Mouse (Mus musculus): ENCODE data around the gene Rnf103.
"Not testable (repeated sequence)": the region's sequence is repeated elsewhere in the genome, so short reads cannot be mapped to it uniquely, and the experiment has no call there.

Gene Rnf103

DNA sequence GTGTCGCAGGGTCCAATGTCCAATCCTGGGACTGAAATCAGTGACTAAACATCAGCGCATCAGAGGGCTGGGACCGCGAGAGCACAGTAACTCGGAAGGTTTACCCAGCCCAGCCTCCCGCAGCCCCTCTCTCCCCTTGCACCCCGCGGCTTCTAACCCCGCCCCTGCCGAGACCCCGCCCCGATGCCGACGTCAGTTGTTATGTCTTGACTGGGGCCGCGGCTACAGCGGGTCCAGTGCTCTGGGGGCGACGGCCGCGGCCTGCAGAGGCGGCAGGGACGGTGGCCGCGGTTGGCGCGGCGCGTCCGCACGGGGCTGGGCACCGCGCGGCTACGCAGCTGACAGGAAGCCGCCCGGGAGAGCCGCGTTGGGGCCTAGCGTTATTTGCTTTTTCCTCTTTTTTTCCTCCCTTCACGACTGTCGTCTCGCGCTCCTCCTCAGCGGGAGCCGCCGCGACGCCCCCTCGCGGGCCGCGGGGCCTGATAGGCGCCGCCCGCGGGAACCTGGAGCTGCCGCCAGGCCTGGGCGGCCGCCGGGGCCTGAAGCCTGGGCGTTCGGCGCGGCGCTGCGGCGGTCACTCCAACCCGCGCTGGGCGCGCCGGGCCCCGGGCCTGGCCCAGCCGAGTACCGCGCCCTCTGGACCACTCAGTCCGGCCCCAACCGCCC is at the start of gene Rnf103:
Gene Rnf103, plus strand, starts transcription at position 220 of the 666 bp plus-strand sequence.
- peak; percentile 89 to 94 for DNase-seq

GRCm38 (mm10) chr6:71444756-71445155 is 48.9 kb upstream of the Rnf103 start:
- no peak for DNase-seq

DNA sequence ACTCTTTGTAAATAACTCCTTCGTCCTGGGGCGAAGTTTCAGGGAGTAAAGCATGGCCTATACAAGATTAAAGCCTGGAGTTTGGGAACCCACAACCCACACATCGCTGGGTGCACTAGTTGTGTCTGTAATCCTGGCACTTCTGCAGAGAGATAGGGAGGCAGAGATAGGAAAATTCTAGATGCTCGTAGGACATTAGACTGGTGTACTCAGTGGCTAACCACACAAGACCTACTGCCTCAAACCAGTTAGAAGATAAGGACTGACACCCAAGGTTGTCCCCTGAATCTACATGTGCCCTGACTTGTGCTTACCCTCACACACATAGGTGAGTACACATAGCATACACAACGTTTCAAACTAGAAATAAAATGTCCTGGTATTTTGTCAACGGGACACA is 48.1 kb upstream of the Rnf103 start:
- DNase-seq = no peak

DNA sequence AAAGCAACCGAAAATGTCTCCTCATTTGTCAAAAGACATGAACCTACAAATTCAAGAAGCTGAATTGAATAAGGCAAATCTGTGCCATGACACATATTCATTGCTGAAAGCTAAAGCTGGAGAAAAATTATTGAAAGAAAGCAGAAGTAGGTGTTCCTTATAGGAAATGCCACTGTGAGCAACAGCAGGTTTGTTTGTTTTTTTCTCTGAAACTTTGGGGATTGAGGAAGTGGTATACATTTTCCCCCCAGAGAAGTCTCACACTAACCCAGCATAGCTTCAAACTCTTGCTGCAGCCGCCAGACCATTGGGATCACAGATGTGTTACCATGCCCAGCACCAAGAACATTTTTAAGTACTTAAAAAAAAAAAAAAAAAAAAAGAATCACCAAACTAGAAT is 40.9 kb upstream of the Rnf103 start:
- no peak for DNase-seq

GRCm38 (mm10) chr6:71453983-71454739 is 39.5 kb upstream of the Rnf103 start:
- DNase-seq = not testable (repeated sequence)

GRCm38 (mm10) chr6:71457956-71458608 is 35.6 kb upstream of the Rnf103 start:
- no peak for DNase-seq

DNA sequence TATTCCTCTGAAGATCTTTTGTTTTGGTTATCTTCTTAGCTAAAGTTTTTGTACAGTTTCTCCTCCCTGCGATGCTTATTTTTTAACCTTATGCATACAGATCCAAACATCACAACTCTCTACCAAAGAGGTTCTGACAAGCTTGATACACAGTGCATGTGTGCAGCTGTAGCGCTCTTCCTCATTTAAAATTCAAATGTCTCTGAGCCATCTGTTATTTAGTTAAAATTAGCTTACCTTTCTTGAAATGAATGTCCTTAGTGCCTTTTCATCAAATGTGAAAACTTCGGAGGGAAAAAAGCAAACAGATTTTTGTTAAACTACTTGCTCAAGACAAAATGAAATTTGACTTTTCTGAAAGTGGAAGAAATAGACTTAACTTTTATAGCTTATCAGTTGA is 28.5 kb upstream of the Rnf103 start:
- DNase-seq = no peak

GRCm38 (mm10) chr6:71467766-71468165 is 25.9 kb upstream of the Rnf103 start:
- DNase-seq = no peak

- peak in 1 of 2 experiments; percentile 17 for DNase-seq
These were observed 24.4 kb upstream of the Rnf103 start for GRCm38 (mm10) chr6:71469291-71469690.

GRCm38 (mm10) chr6:71471830-71472520 is 21.7 kb upstream of the Rnf103 start:
- DNase-seq = no peak

- no peak for DNase-seq
These were observed 20.9 kb upstream of the Rnf103 start for GRCm38 (mm10) chr6:71472786-71473185.

GRCm38 (mm10) chr6:71475604-71476003 is 18.1 kb upstream of the Rnf103 start:
- no peak for DNase-seq

DNA sequence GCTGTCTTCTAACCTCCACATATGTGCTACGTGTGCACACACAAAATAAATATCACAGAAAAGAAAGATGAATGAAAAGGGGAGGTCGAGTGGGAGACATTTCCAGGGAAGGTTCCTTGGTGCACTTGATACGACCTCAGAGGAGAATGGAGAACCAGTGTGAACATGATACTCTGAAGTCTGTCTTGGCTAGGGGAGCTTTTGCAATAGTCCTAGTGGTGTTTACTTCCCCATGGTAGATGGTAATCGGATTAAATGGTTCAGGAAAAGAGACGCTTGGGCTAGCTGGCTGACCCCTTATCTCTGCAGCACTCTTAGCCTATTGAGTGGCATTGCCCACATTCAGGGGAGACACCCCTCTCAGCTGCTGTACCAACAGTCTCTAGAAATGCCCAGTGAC is 16.9 kb upstream of the Rnf103 start:
- no peak for DNase-seq

GRCm38 (mm10) chr6:71478816-71479568 is 14.7 kb upstream of the Rnf103 start:
- not testable (repeated sequence) for DNase-seq

DNA sequence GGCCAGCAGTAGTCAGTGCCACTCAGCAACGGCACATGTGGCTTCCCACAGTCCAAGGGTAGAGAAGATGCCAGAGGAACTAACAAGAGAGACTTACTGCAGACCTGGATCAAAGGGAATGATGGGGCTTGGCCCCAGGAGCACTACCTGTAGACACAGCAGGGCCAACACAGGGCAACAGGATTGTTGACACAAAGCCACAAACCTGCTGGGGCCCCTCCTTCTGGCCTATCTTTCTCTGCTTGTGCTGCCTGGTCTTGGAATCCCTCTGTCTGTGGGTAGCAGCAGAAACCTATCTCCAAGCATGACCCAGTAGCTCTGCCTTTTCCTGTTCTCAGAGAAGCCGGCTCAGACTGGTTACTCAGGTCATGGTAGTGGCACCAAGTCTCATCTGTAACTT is 14.1 kb upstream of the Rnf103 start:
- DNase-seq = not testable (repeated sequence)

DNA sequence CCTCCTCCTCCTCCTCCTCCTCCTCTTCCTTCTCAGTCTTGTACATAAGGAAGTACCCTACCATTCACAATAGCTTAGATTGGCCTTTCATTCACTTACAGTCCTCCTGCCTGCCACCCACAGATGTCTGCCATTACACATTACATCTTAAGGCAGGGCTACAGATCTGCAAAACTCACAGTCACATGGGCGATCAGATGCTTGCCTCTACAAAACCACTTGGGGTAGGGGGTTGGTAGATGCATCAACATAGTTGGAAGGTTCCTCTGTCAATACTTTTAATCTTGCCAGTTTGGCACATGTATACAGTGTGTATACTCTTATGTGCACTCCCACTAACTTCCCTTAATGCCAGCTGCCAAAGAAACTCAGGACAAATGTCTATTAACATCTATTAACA is 13.6 kb upstream of the Rnf103 start:
- no peak for DNase-seq

DNA sequence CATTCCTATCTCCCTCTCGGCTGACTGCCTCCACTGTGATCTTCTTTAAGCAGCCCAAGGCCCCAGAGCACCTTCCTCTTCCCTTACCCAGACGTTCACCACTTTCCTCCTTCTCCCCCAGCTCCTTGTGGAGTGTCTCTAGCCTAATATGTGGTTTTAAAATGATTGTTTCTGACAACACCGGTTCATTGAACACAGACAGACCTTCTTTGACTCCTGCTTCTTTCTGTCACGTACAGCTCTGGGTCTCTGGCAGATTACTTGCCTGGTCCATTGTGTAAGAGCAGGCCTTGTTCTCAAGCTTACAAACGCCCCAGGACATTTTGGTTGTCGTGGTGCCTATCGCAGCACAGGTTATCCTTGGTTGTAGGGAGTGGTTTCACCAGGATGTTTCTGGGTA is 12.6 kb upstream of the Rnf103 start:
- DNase-seq = no peak

DNA sequence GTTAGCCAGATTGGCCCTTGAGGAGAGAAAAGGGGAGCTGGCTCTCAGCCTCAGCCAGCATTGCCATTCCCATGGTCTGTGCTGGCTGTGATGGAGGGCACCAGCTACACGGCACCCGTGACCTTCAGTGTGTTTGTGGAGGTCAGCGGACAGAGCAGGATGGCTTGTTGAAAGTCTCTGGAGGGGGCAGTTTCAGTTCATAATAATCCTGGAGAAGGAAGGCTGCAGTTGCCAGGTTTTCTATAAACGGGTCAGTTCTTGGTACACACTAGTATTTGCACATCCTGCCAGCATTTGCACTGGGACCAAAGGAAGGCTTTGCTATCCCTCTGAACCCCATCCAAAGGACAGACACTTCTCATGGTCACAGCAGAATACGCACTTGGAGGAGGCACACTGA is 8.4 kb upstream of the Rnf103 start:
- DNase-seq = no peak

DNA sequence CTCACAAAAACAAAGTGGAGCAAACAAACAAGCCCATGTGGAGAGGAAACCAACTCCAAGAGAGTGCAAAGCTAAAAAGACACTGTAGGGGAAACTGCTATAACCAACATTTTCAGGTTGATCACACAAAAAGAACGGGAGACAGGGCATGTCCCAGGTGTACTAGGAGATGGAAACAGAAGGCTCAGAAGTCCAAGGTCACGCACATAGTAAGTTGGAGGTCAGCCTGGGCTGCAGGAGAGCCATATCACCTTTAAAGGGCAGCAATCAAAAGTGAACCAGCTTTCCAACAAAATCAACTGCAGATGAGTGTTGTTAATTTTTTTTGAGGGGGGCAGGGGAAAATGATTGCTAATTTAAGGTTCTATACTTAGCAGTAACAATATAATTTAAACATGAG is 7.5 kb upstream of the Rnf103 start:
- DNase-seq = no peak

GRCm38 (mm10) chr6:71486867-71487266 is 6.8 kb upstream of the Rnf103 start:
- no peak for DNase-seq

DNA sequence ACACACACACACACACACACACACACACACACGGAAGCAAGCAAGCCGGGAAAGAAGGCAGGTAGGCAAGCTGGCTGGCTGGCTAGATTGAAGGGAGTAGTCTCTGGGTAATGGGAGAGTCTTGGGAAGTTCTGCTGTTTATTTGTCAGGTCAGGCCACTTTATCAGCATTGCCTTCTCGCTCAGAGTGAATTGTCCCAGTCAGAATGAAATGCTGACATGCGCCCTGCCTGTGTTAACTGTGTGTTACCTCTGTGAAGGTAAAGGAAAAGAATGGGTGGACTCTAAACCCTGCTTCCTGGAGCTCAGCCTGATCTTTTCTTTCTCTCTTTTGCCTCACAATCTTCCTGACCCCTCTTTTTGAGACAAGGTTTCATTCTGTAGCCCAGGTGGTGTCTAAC is 5.7 kb upstream of the Rnf103 start:
- no peak for DNase-seq

DNA sequence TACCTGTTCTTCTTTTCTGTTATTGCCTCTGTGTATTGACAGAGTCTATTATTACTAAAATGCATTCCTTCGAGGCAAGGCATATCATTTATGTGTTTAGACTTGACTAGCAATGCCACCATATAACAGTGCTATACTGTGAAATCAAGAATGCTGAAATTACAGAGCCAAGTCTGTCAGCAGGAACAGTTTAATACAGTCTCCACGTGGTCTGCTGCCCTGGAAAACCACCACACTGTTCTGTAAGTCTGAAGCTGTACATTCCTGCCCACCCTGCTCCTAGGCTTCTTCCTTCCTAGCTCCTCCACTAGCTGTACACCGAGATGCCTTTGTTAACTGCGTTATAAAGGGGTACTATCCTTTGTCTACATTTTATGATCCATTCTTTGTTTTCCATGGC is 1.6 kb upstream of the Rnf103 start:
- no peak for DNase-seq

All from lung, adult 18-20 months (tissue).